Mouse (Mus musculus) spleen, adult 2 months (tissue): ENCODE data around the gene 9530003J23Rik.
"Not testable (repeated sequence)": the region's sequence is repeated elsewhere in the genome, so short reads cannot be mapped to it uniquely, and the experiment has no call there.

Source experiments
- CTCF ChIP-seq: fragments of 200-500 bp; IDR thresholded peaks from 2 replicates; pipeline ENCODE4 v1.5.1; 2011; ENCODE audit warnings: mild to moderate bottlenecking, inconsistent platforms; ENCODE audit not compliant: insufficient read depth, insufficient read length, insufficient replicate concordance; ENCODE audit errors: extremely low read depth
- POLR2A ChIP-seq: fragments of 200-500 bp; IDR thresholded peaks from 2 replicates; pipeline ENCODE4 v1.6.1; 2011; ENCODE audit warnings: low read depth, low read length, inconsistent platforms

- TF ChIP-seq CTCF, POLR2A: not testable (repeated sequence)
These were observed 47.1 kb upstream of the 9530003J23Rik start for GRCm38 (mm10) chr10:117285584-117285983.
